Mouse (Mus musculus) heart, embryonic 16.5 days (tissue): ENCODE results near the gene Tmtc2. TPM values are rescaled to one million over a fixed set of nuclear protein-coding genes. Genes with fewer than 3 reads are reported as not detected.
"Not testable (repeated sequence)": the region's sequence is repeated elsewhere in the genome, so short reads cannot be mapped to it uniquely, and the experiment has no call there.

Experiments
- ATAC-seq: fragments of 200-750 bp; cut with Nextera tagmentation; replicated peaks from 2 replicates; pipeline ENCODE4 v1.8.0; 2017; ENCODE audit warnings: moderate number of reproducible peaks; ENCODE audit not compliant: insufficient read depth, low FRiP score; ENCODE audit errors: extremely low read depth
- H3K27ac ChIP-seq: fragments of 300-500 bp; sonication (generic); 2 replicates; pipeline ENCODE4 v1.5.1; 2014; ENCODE audit warnings: mild to moderate bottlenecking, low read length, control low read depth, moderate library complexity
- H3K27me3 ChIP-seq: fragments of 300-500 bp; sonication (generic); 2 replicates; pipeline ENCODE4 v1.6.1; 2014; ENCODE audit warnings: low read length, mixed read lengths; ENCODE audit not compliant: control insufficient read depth, insufficient read depth
- H3K36me3 ChIP-seq: fragments of 300-500 bp; sonication (generic); 2 replicates; pipeline ENCODE4 v1.6.1; 2014; ENCODE audit not compliant: control insufficient read depth, insufficient read depth
- H3K4me1 ChIP-seq: fragments of 300-500 bp; sonication (generic); 2 replicates; pipeline ENCODE4 v1.6.1; 2014; ENCODE audit warnings: low read length, mixed read lengths; ENCODE audit not compliant: control insufficient read depth, insufficient read depth
- H3K4me2 ChIP-seq: fragments of 300-500 bp; sonication (generic); 2 replicates; pipeline ENCODE4 v1.6.1; 2014; ENCODE audit warnings: low read depth, mild to moderate bottlenecking, control low read depth, low read length
- H3K4me3 ChIP-seq: fragments of 300-500 bp; sonication (generic); 2 replicates; pipeline ENCODE4 v1.5.1; 2014; ENCODE audit warnings: mild to moderate bottlenecking, control low read depth, low read length
- H3K9ac ChIP-seq: fragments of 300-500 bp; sonication (generic); 2 replicates; pipeline ENCODE4 v1.6.1; 2014; ENCODE audit warnings: low read length, control low read depth
- H3K9me3 ChIP-seq: fragments of 300-500 bp; sonication (generic); replicated peaks from 2 replicates; pipeline ENCODE4 v1.6.1; 2016; ENCODE audit warnings: low read length; ENCODE audit not compliant: control insufficient read depth
- WGBS: fragments of 180-500 bp; shearing (Covaris S2); extraction: QIAGEN DNeasy Blood & Tissue Kit; methylation state at CpG from one replicate; pipeline ENCODE4 v1.1.7; 2014; 5-methylcytosine and 5-hydroxymethylcytosine counted together
- polyA plus RNA-seq: library from polyadenylated mRNA; unstranded; fragments of >200 nt; fragmentation: Nextera tagmentation; extraction: Ambion mirVana; gene quantifications from 2 replicates; pipeline ENCODE4 v1.2.1, GENCODE M21; 2015

The Tmtc2 gene
- polyA plus RNA-seq, 1 experiment from 2014 or later: 2.1 TPM

GRCm38 (mm10) chr10:105287064-105287463, 287.2 kb downstream of the Tmtc2 start:
- WGBS: 55% methylated on average over 7 of the region's 7 CpGs
- no peak for ATAC-seq
- no peaks in the 10 kb centered on the region for H3K27me3 ChIP-seq
- H3K27ac ChIP-seq: no peak overlapping the region
- no peak overlapping the region for H3K4me2 ChIP-seq
- H3K9me3 ChIP-seq: no peaks in the 10 kb centered on the region
- H3K9ac ChIP-seq: no peak overlapping the region
- H3K4me3 ChIP-seq: no peak overlapping the region
- no peaks in the 10 kb centered on the region for H3K36me3 ChIP-seq
- peaks cover 4% of the 10 kb centered on the region for H3K4me1 ChIP-seq

- H3K4me2 ChIP-seq: no peak overlapping the region
- H3K27me3 ChIP-seq: no peaks in the 10 kb centered on the region
- H3K36me3 ChIP-seq: no peaks in the 10 kb centered on the region
- H3K27ac ChIP-seq: no peak overlapping the region
- H3K4me1 ChIP-seq: peaks cover 4% of the 10 kb centered on the region
- ATAC-seq: no peak
- H3K9ac ChIP-seq: no peak overlapping the region
- WGBS: 74% methylated on average over 2 of the region's 2 CpGs
- H3K9me3 ChIP-seq: no peaks in the 10 kb centered on the region
- no peak overlapping the region for H3K4me3 ChIP-seq
Measured at GRCm38 (mm10) chr10:105286221-105286620, 288.0 kb downstream of the Tmtc2 start.

- Histone ChIP-seq H3K4me3 (no peak overlapping the region), H3K4me2 (peak overlapping the region; percentile 15; the same call in 1 of the 2 replicates), H3K9ac (no peak overlapping the region), H3K36me3 (no peaks in the 10 kb centered on the region), H3K27ac (no peak overlapping the region), H3K4me1 (peaks cover 4% of the 10 kb centered on the region), H3K27me3 (no peaks in the 10 kb centered on the region), H3K9me3 (no peaks in the 10 kb centered on the region)
- ATAC-seq: no peak; the same call in 1 of the 2 replicates
- 50% methylated on average over 6 of the region's 6 CpGs for WGBS
Measured at GRCm38 (mm10) chr10:105284171-105284570, 290.1 kb downstream of the Tmtc2 start.

- H3K4me3 ChIP-seq: no peak overlapping the region
- 89% methylated on average over 3 of the region's 3 CpGs for WGBS
- no peak overlapping the region for H3K27ac ChIP-seq
- no peaks in the 10 kb centered on the region for H3K27me3 ChIP-seq
- ATAC-seq: no peak
- no peaks in the 10 kb centered on the region for H3K9me3 ChIP-seq
- no peak overlapping the region for H3K4me2 ChIP-seq
- peaks cover 2% of the 10 kb centered on the region; the same call in 1 of the 2 replicates for H3K4me1 ChIP-seq
- no peak overlapping the region for H3K9ac ChIP-seq
- no peaks in the 10 kb centered on the region for H3K36me3 ChIP-seq
Measured at GRCm38 (mm10) chr10:105280933-105281332, 293.3 kb downstream of the Tmtc2 start.

GRCm38 (mm10) chr10:105260053-105260452, 314.2 kb downstream of the Tmtc2 start:
- Histone ChIP-seq H3K27ac (no peak overlapping the region), H3K36me3 (no peaks in the 10 kb centered on the region), H3K9ac (no peak overlapping the region), H3K4me3 (no peak overlapping the region), H3K9me3 (no peaks in the 10 kb centered on the region), H3K4me1 (no peaks in the 10 kb centered on the region), H3K4me2 (no peak overlapping the region), H3K27me3 (no peaks in the 10 kb centered on the region)
- WGBS: 53% methylated on average over 3 of the region's 3 CpGs
- ATAC-seq: no peak

- 85% methylated on average over 22 of the region's 22 CpGs for WGBS
- not testable (repeated sequence) for H3K27ac ChIP-seq, H3K36me3 ChIP-seq, ATAC-seq, H3K4me2 ChIP-seq, H3K9me3 ChIP-seq, H3K4me3 ChIP-seq, H3K9ac ChIP-seq, H3K4me1 ChIP-seq, H3K27me3 ChIP-seq
Measured at GRCm38 (mm10) chr10:105238291-105238690, 336.0 kb downstream of the Tmtc2 start.

GRCm38 (mm10) chr10:105232864-105233263, 341.4 kb downstream of the Tmtc2 start:
- Histone ChIP-seq H3K27me3 (no peaks in the 10 kb centered on the region), H3K4me3 (no peak overlapping the region), H3K4me1 (no peaks in the 10 kb centered on the region), H3K9ac (no peak overlapping the region), H3K4me2 (no peak overlapping the region), H3K36me3 (no peaks in the 10 kb centered on the region), H3K27ac (no peak overlapping the region), H3K9me3 (no peaks in the 10 kb centered on the region)
- ATAC-seq: no peak
- 82% methylated on average over 2 of the region's 2 CpGs for WGBS

GRCm38 (mm10) chr10:105230416-105230815, 343.8 kb downstream of the Tmtc2 start:
- H3K27me3 ChIP-seq: no peaks in the 10 kb centered on the region
- H3K4me2 ChIP-seq: no peak overlapping the region
- no peak for ATAC-seq
- no peaks in the 10 kb centered on the region for H3K9me3 ChIP-seq
- H3K4me1 ChIP-seq: 0 out of 2 replicates have a peak, but pooled peaks cover 4% of the 10 kb centered on the region
- no peaks in the 10 kb centered on the region for H3K36me3 ChIP-seq
- 78% methylated on average over 7 of the region's 7 CpGs for WGBS
- H3K4me3 ChIP-seq: no peak overlapping the region
- H3K27ac ChIP-seq: no peak overlapping the region
- no peak overlapping the region for H3K9ac ChIP-seq

- no peak for ATAC-seq
- H3K4me3 ChIP-seq: no peak overlapping the region
- no peak overlapping the region for H3K9ac ChIP-seq
- H3K4me2 ChIP-seq: no peak overlapping the region
- H3K27me3 ChIP-seq: no peaks in the 10 kb centered on the region
- no peak overlapping the region for H3K27ac ChIP-seq
- no peaks in the 10 kb centered on the region for H3K9me3 ChIP-seq
- H3K4me1 ChIP-seq: 0 out of 2 replicates have a peak, but pooled peaks cover 4% of the 10 kb centered on the region
- no peaks in the 10 kb centered on the region for H3K36me3 ChIP-seq
- 90% methylated on average over 2 of the region's 2 CpGs for WGBS
Measured at GRCm38 (mm10) chr10:105228623-105229022, 345.6 kb downstream of the Tmtc2 start.
